Mouse (Mus musculus) activated CD4-positive, CD25-positive, alpha-beta regulatory T cell (primary cell): ENCODE results near the gene Med18. TPM values are rescaled to one million over a fixed set of nuclear protein-coding genes. Genes with fewer than 3 reads are reported as not detected.

Source experiments
- polyA plus RNA-seq, 2 experiments: library from polyadenylated mRNA; unstranded; fragments of 100-300 nt; shearing (Covaris generic); gene quantifications; one replicate each; pipeline ENCODE4 v1.2.1; 2017

Gene Med18
- polyA plus RNA-seq: 10 to 100 TPM; 20.6 to 21.7 TPM

DNA sequence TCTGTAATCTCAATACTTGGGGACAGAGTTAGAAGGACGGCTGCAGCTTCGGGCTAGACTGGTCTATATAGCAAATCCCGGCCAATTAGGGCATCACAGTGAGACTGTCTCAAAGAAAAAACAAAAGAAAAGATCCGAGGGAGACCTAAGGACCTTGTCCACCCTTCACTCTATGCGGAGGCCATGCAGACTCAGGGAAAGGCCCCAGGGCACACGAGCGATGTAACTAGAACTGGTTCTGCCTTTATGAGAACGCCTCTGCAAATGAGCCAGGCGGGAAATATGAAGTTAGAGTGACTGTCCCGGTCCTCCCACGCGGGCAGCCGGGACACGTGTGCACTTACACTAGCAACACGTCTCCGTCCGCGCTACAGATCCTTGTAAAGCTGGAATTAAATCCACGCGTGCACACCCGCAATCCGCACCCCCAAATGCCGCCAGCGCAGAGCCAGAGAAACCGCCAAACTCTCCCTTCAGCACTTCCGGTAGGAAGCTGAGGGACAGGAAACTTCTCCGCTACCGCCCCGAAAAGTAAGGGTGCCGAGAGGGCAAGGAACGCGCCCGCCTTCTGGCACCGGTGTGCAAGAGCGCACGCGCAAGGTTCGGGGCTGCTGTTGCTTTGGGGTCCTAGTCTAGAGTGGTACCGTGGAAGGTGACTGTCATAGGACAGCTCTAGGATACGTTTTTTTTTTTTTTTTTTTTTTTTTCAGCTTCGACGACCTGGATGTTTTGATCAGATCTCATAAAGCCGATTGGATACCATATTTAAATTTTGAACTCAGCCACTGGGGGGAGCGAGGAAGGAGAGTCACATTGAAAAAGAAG is at the start of gene Med18:
Gene Med18 (minus strand): TSS at position 492 of the 825 bp plus-strand sequence.

DNA sequence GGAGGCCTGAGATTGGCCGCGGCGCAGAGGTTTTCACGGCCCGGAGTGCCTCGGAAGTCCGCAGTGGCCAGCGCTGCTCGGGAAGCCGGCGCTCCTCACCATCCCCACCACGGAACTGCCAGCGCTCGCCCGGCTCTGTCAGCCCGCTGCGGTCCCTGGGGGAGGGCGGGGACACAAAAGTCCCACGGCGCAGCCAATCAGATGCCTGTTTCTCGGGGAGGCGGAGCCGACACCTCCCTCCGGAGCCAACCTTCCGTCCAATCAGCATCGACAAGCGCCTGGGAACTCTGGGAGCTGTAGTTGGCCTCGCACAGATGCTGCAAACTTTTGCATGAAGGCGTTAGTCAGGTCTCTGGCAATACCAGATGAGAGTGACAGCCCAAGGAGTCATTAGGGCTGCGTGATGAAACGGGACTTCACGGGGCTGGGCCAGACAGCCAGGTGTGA is 46.7 kb upstream of the Med18 start, which contains the start of gene Sesn2:
Gene Sesn2 (minus strand): TSS at position 150 of the 447 bp plus-strand sequence.

DNA sequence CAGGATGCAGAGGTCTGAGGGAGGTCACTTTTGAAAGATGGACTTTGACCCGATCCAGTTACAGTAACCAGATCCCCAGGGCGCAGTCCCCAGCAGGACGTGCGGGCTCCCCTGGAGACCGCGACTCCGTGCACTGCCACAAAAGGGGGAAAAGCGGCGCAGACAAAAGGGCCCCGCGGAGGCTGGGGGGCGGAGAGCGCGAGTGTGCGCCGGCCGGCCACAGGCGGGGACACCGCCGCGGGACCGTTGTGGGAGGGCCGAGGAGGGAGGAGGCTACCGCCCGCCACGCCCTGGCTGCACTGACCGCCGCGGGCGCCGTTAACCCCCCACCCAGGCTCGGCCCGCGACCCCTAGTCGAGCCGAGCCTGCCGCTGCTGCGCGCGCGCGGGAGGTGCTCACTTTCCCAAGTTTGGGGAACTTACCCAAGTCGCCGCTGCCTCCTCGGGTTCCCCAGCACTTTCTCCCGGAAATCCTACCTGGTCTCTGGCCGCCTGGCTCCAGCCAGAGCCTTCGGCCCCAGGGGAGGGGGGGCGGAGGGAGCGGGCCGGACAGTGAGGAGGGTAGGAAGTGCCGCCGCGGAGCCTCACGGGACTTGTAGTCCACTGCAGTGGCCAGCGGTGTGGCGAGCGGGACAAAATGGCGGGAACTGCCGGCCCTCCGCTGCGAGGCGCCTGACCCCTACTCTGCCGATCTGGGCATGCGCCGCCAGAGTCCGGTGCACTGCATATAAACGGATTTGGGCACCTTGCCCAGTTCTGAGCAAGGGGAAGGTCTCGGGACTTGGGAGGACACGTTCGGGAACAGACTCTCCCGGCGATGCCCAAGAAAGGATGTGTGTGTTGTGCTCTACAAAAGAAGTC is 41.6 kb downstream of the Med18 start, which contains the start of gene Phactr4:
Gene Phactr4 (minus strand): TSS at position 567 of the 860 bp plus-strand sequence.

Other genes starting within 250 kb of the Med18 start
- gene Gmeb1, start 202.3 kb downstream of the Med18 start, polyA plus RNA-seq: 1 to 10 TPM; 4.1 to 6.0 TPM
- 10 to 100 TPM; 75.5 to 80.7 TPM for gene Taf12, start 189.5 kb downstream of the Med18 start, polyA plus RNA-seq
- gene Rab42, start 160.5 kb downstream of the Med18 start, polyA plus RNA-seq: 1 to 10 TPM in 1 of 2 experiments, not detected in 1; 1.1 TPM
- 10 to 100 TPM; 58.3 to 64.4 TPM for gene Trnau1ap, start 134.4 kb downstream of the Med18 start, polyA plus RNA-seq
- gene Rcc1, start 110.3 kb downstream of the Med18 start, polyA plus RNA-seq: 10 to 100 TPM; 29.3 to 33.4 TPM
- gene Phactr4, start 41.4 kb downstream of the Med18 start, polyA plus RNA-seq: 1 to 10 TPM; 2.7 to 4.4 TPM
- 10 to 100 TPM in 1 of 2 experiments, 1 to 10 TPM in 1; 3.0 to 13.9 TPM for gene Sesn2, start 46.6 kb upstream of the Med18 start, polyA plus RNA-seq
- 100 to 1,000 TPM; 201 to 250 TPM for gene Atpif1, start 69.7 kb upstream of the Med18 start, polyA plus RNA-seq
- 100 to 1,000 TPM; 211 to 287 TPM for gene Dnajc8, start 71.6 kb upstream of the Med18 start, polyA plus RNA-seq
- gene Ptafr, start 100.1 kb upstream of the Med18 start, polyA plus RNA-seq: 1 to 10 TPM in 1 of 2 experiments, under 1 TPM in 1; 0.23 to 1.5 TPM
- 10 to 100 TPM; 23.2 to 39.6 TPM for gene Eya3, start 175.1 kb upstream of the Med18 start, polyA plus RNA-seq